In the genomic region with DNA sequence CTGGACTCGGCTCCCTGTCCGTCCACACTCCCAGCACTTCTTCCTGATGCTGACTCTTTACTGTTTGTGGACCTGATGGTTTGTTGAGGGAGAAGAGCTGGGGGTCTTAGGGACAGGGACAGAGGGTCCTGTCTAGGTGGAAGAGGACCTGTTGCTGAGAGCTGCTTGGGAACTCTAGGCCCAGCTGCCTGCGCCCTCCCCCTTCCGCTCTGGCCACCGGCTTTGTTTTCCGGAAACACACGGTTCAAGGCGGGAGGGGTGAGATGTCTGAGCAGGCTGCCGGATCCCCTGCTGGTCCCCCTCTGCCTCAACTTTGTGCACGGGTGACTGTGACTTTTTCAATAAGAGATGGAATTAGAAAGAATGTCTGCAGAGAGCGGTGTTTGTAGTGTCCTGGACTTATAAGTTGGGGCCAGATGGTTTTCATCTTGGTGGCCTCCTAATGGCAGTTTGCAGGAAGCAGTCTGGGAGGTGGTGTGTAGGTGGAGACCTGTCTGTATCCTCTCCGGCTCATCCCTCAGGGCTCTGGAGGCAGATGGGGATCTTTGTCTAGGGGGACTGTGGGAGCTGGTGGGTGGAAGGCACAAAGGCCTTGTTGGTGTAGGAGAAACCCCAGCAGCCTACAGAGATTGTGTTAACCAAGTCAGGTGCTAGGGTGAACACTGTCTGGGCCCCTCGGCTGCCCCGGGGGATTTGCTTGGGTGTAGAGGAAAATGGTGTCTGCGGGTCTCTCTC, we compare ENCODE assay signal across 1 mouse cellular context.
TF ChIP-seq lines count a peak whose summit lies in the region.

No protein-coding gene starts in this region.

TF ChIP-seq in CH12.LX, 34 proteins besides CTCF, POLR2A, EP300 and RAD21 (continued from another document):
- TF ChIP-seq ZMIZ1 (IDR thresholded peaks at IDR 0.05; ENCODE audit: low read depth, low read length) (0 out of 2 replicates have a peak, but pooled peaks have one; percentile 0), TCF12 (IDR thresholded peaks at IDR 0.05; ENCODE audit: low read depth, low read length) (0 out of 2 replicates have a peak, but pooled peaks have one; percentile 24), SMC3 (IDR thresholded peaks at IDR 0.05; ENCODE audit: low read depth, low read length) (no peak), POLR2AphosphoS2 (IDR thresholded peaks at IDR 0.05; ENCODE audit: low read depth, low read length) (peak; percentile 38; the same call in 1 of the 2 replicates), IRF4 (IDR thresholded peaks at IDR 0.05; ENCODE audit: low read depth, low read length) (peak; percentile 29)
